Mouse (Mus musculus): ENCODE data around the gene Wfdc21.

DNA sequence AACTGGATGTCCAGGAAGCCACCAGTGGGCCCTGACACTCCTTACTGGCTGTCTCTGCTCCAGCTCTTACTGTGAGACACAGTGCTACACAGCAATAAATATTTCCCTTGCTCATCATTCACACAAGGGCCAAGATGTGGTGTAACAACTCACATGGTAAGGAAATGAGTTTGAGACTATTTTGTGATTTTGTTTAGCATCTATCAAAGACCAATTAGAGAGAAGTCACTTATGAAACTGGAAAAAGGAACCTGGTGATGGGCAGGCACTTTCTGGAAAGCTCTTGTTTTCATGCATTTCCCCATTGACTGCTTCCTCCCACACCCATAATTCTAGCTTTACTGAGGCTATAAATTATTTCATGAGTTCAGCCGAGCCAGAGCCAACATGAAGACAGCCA lies 43.0 kb upstream of the Wfdc21 start, which contains the start of gene Wfdc17:
- TF ChIP-seq CTCF (IDR thresholded peaks at IDR 0.05; ENCODE audit: borderline replicate concordance, insufficient read depth, low read depth, low read length), result no peak
- TF ChIP-seq POLR2A (IDR thresholded peaks at IDR 0.05; ENCODE audit: borderline replicate concordance, insufficient read depth, low read length), result no peak

Data from cerebellum, adult 2 months (tissue).